Mouse (Mus musculus): ENCODE results near the gene Fut8. TPM values are rescaled to one million over a fixed set of nuclear protein-coding genes. Genes with fewer than 3 reads are reported as not detected.

Gene Fut8
- 10 to 100 TPM; 60.6 to 61.7 TPM for total RNA-seq (2021)
- long read RNA-seq, experiment 1, transcript Fut8-201 (12 exons, 3,358 nt): major isoform, 56 of 70 reads
- long read RNA-seq, experiment 1, partial matches to known transcripts: 1 of 70 reads
- long read RNA-seq, experiment 1, other reads (novel, unspliced or antisense): 12 of 70 reads
- long read RNA-seq, experiment 2, transcript Fut8-201 (12 exons, 3,358 nt): major isoform, 28 of 44 reads
- long read RNA-seq, experiment 2, partial matches to known transcripts: 0 of 44 reads
- long read RNA-seq, experiment 2, other reads (novel, unspliced or antisense): 16 of 44 reads

GRCm38 (mm10) chr12:77237950-77238530, at the start of gene Fut8:
Gene Fut8, plus strand, starts transcription at chr12:77238125.
- peak within 1 kb of the TSS; percentile 99 for H3K4me3 ChIP-seq
- TF ChIP-seq CTCF (IDR thresholded peaks at IDR 0.05): no peak
- intact Hi-C loops (cut with DNase I): loop anchor here (1.0 to 10.0 kb wide), 6 partner anchors 139 to 989 kb away; partner anchors contain the start of gene Gphn

GRCm38 (mm10) chr12:77189161-77189560, 48.8 kb upstream of the Fut8 start:
- H3K27ac ChIP-seq: no peak overlapping the region
- no peak for DNase-seq (ENCODE audit: extremely low spot score in 1 of 2, low spot score in 2 of 2)
- intact Hi-C loops (cut with DNase I): no loop called here
- no peak for TF ChIP-seq CTCF (IDR thresholded peaks at IDR 0.05)
- no peak overlapping the region for H3K4me3 ChIP-seq

More at GRCm38 (mm10) chr12:77237950-77238530, at the start of gene Fut8:
- DNase-seq (ENCODE audit: extremely low spot score in 1 of 2, low spot score in 2 of 2): peak; percentile 82 to 89
- H3K27ac ChIP-seq: peak within 1 kb of the TSS; percentile 99

- intact Hi-C loops (cut with DNase I): no loop called here
- Histone ChIP-seq H3K4me3 (no peak overlapping the region), H3K27ac (no peak overlapping the region)
- no peak for DNase-seq (ENCODE audit: extremely low spot score in 1 of 2, low spot score in 2 of 2)
- TF ChIP-seq CTCF (IDR thresholded peaks at IDR 0.05): no peak
These were observed 47.9 kb upstream of the Fut8 start for GRCm38 (mm10) chr12:77189933-77190446.

- intact Hi-C loops (cut with DNase I): no loop called here
- no peak for TF ChIP-seq CTCF (IDR thresholded peaks at IDR 0.05)
- H3K27ac ChIP-seq: no peak overlapping the region
- DNase-seq (ENCODE audit: extremely low spot score in 1 of 2, low spot score in 2 of 2): no peak
- H3K4me3 ChIP-seq: no peak overlapping the region
These were observed 46.2 kb upstream of the Fut8 start for GRCm38 (mm10) chr12:77191478-77192271.

GRCm38 (mm10) chr12:77192714-77193113, 45.2 kb upstream of the Fut8 start:
- intact Hi-C loops (cut with DNase I): no loop called here
- no peak for DNase-seq (ENCODE audit: extremely low spot score in 1 of 2, low spot score in 2 of 2)
- TF ChIP-seq CTCF (IDR thresholded peaks at IDR 0.05): no peak
- Histone ChIP-seq H3K4me3 (no peak overlapping the region), H3K27ac (no peak overlapping the region)

- no peak overlapping the region for H3K27ac ChIP-seq
- intact Hi-C loops (cut with DNase I): no loop called here
- TF ChIP-seq CTCF (IDR thresholded peaks at IDR 0.05): no peak
- no peak for DNase-seq (ENCODE audit: extremely low spot score in 1 of 2, low spot score in 2 of 2)
- H3K4me3 ChIP-seq: no peak overlapping the region
These were observed 44.7 kb upstream of the Fut8 start for GRCm38 (mm10) chr12:77193225-77193716.

GRCm38 (mm10) chr12:77195044-77195443, 42.9 kb upstream of the Fut8 start:
- DNase-seq (ENCODE audit: extremely low spot score in 1 of 2, low spot score in 2 of 2): no peak
- H3K27ac ChIP-seq: no peak overlapping the region
- TF ChIP-seq CTCF (IDR thresholded peaks at IDR 0.05): no peak
- H3K4me3 ChIP-seq: no peak overlapping the region
- intact Hi-C loops (cut with DNase I): no loop called here

- Histone ChIP-seq H3K27ac (no peak overlapping the region), H3K4me3 (no peak overlapping the region)
- intact Hi-C loops (cut with DNase I): no loop called here
- DNase-seq (ENCODE audit: extremely low spot score in 1 of 2, low spot score in 2 of 2): no peak
- no peak for TF ChIP-seq CTCF (IDR thresholded peaks at IDR 0.05)
These were observed 41.3 kb upstream of the Fut8 start for GRCm38 (mm10) chr12:77196529-77197095.

GRCm38 (mm10) chr12:77197121-77197599, 40.8 kb upstream of the Fut8 start:
- no peak overlapping the region for H3K4me3 ChIP-seq
- intact Hi-C loops (cut with DNase I): no loop called here
- TF ChIP-seq CTCF (IDR thresholded peaks at IDR 0.05): no peak
- DNase-seq (ENCODE audit: extremely low spot score in 1 of 2, low spot score in 2 of 2): no peak
- H3K27ac ChIP-seq: peak overlapping the region; percentile 45; the same call in 1 of the 2 replicates

GRCm38 (mm10) chr12:77198253-77198652, 39.7 kb upstream of the Fut8 start:
- intact Hi-C loops (cut with DNase I): no loop called here
- TF ChIP-seq CTCF (IDR thresholded peaks at IDR 0.05): no peak
- H3K27ac ChIP-seq: no peak overlapping the region; the same call in 1 of the 2 replicates
- H3K4me3 ChIP-seq: no peak overlapping the region
- DNase-seq (ENCODE audit: extremely low spot score in 1 of 2, low spot score in 2 of 2): no peak

GRCm38 (mm10) chr12:77201461-77202143, 36.3 kb upstream of the Fut8 start:
- Histone ChIP-seq H3K4me3 (no peak overlapping the region), H3K27ac (no peak overlapping the region)
- TF ChIP-seq CTCF (IDR thresholded peaks at IDR 0.05): no peak
- intact Hi-C loops (cut with DNase I): no loop called here
- DNase-seq (ENCODE audit: extremely low spot score in 1 of 2, low spot score in 2 of 2): no peak

Measured in left cerebral cortex, adult 2 months (tissue).